Mouse (Mus musculus) layer of hippocampus, adult 9-11 months (tissue): ENCODE results near the gene Mettl16.
"Not testable (repeated sequence)": the region's sequence is repeated elsewhere in the genome, so short reads cannot be mapped to it uniquely, and the experiment has no call there.

ENCODE experiments used
- DNase-seq: peaks from one replicate; pipeline ENCODE4 v3.0.0; 2022

Gene Mettl16

GRCm38 (mm10) chr11:74792874-74793273, 22.2 kb downstream of the Mettl16 start:
- no peak for DNase-seq

- DNase-seq = no peak
Measured at GRCm38 (mm10) chr11:74800658-74801057, 30.0 kb downstream of the Mettl16 start.

DNA sequence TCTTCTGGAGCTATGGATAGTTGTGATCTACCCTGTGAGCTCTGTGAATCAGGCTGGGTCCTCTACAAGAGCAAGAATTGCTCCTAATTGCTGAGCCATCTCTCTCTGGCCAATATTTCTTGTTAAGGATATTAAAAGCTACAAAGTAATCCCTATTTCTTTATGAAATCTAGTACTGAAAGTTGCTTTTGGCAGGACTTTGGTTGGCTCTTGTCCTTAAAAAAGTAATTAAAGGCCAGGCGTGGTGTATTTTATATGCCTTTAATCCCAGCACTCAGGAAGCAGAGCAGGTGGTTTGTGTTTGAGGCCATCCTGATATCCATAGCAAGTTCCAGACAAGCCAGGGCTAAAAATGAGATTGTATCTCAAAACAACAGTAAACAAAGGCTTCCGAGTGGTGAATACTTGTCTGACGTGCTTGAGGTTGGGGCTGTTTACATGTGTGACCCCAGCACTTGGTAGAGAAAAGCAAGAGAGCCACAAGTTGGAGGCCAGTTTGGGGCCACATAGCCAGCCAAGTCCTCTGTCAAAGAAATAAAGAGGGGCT, 33.5 kb downstream of the Mettl16 start:
- DNase-seq = no peak

GRCm38 (mm10) chr11:74807246-74807882, 36.7 kb downstream of the Mettl16 start:
- no peak for DNase-seq

- no peak for DNase-seq
Measured at GRCm38 (mm10) chr11:74808251-74808853, 37.7 kb downstream of the Mettl16 start.

- DNase-seq = no peak
Measured at GRCm38 (mm10) chr11:74810134-74810533, 39.5 kb downstream of the Mettl16 start.

GRCm38 (mm10) chr11:74811027-74811426, 40.4 kb downstream of the Mettl16 start:
- not testable (repeated sequence) for DNase-seq

DNA sequence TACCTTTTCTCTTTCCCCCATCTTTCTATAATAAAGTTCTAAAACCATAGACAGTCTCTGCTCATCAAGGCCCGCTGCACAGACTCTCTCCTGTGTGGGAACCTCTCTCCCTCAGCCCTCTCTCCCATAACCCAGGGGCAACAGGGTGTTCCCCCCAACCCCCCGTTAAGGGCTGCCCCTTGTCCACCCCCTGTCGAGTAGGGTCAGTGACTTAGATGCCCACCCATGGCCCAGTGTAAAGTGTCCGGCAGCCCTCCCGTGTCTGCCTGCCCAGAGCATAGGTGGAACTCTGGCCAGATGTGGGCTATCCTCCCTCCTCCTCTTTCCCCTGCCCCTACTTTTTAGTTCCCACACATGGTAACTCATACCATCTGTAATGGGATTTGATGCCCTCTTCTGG, 40.9 kb downstream of the Mettl16 start:
- DNase-seq = no peak

GRCm38 (mm10) chr11:74815795-74816194, 45.2 kb downstream of the Mettl16 start:
- no peak for DNase-seq

DNA sequence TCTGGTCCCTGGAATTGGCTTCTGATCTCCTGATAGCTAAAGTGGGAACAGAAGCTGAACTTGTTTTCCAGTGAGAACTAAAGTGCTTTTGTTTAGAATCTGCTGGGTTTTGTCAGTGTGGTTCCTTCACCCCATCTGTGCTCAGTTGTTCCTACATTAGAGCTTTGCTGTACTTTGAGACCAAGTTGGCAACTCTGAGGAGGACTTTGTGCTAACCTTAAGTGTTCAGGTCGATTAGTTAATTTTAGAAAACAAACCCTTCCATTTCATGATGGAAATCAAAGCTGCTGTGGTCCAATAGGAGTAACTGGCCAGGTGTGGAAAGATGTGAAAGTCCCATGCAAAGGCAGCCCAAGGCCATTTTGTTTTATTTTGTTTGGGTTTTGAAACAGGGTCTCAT, 50.3 kb downstream of the Mettl16 start:
- no peak for DNase-seq

GRCm38 (mm10) chr11:74821463-74821862, 50.8 kb downstream of the Mettl16 start:
- DNase-seq = no peak

- DNase-seq = no peak
Measured at GRCm38 (mm10) chr11:74822746-74823440, 52.3 kb downstream of the Mettl16 start.

GRCm38 (mm10) chr11:74826151-74826550, 55.5 kb downstream of the Mettl16 start:
- DNase-seq = no peak

DNA sequence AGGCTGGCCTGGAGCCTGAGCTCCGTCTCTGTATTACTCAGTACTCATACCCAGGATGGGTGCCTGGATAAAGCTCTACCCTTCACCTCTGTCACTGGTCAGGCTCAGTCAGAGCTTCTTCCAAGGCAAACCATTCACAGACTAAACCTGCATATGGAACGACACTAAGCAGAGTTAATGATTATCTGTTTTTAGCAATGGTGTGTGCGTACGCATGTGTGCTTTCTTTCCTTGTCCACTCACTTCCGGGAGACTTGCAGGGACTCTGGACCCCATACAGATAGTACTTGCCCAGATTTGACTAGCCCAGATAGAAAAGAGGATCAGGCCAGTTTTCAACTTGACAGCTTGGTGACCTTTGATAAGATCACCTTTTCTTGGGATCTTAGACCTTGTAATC, 56.1 kb downstream of the Mettl16 start:
- no peak for DNase-seq

DNA sequence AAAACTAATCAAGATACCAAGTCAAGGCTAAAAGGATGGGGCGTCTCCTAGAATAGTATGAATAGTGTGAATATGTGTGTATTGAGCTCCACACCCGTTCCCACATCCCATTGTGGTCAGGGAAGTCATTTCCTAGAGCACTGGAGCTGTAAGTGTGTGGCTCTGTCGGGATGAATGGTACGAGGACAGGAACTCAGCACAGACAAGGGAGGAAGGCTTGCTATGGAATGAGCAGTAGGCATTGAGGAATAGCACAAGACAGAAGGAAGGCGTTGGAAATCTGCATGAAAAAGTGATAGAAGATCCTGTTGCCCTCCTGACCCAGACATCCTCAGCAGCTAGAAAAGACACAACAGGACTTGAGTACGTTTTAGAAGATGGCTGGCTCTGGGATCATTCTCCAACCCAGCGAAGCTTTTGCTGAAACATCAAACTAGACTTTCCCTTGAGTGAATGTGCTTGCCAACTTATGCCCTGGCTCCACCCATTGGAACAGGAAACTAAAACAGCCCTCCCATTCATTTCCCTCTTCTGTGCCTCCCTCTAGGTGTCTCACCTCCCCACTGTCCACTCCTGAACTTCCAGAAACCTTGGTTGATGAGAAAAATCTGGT, 57.3 kb downstream of the Mettl16 start:
- DNase-seq = no peak

- DNase-seq = no peak
Measured at GRCm38 (mm10) chr11:74828404-74828931, 57.8 kb downstream of the Mettl16 start.

DNA sequence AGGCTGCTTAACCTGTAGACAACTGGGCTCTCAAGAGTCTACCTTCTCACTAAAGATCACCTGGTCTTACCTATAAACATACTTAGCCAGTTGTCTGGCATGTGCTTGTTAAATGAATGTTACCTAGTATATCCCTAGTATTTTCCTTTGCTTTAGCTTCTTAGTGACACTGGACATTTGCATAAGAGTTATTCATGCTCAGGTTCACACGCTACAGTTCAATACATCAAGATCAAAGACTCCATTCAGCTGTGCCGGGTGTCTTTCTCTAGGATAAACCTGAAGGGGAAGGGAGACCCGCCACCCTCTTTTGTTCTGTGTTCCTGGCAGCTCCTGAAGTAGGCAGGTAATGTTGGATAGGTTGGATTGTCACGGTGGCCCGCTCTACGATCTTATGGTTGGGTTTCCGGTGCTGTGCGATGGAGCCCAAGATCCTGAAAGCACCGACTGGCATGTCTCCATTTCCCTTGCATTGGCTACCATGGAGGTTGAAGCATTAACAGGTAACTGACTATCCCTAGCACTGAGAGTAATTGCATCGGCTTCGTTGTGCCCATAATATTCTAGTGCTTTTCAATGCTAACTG, 58.4 kb downstream of the Mettl16 start:
- DNase-seq = no peak

DNA sequence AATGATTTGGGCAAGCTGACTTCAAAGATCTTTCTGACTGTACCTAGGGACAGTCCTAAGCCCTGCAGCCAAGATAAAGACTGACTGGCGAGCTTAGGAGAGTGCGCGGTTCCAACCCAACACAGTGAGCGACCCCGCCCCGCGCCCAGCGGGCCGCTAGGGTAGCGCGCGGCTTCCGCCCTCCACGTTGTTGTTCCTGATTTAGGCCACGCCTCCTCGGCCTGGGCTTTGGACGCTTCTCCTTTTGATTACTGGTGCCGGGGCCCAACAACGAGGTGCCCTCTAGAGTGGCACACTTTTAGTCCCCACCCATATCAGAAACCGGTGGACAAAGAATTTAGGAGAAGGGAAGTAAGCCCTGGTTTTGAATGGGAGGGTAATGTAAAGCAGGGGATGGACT, 59.2 kb downstream of the Mettl16 start:
- peak; percentile 85 for DNase-seq

GRCm38 (mm10) chr11:74830256-74831161, 59.9 kb downstream of the Mettl16 start, which contains the start of gene Mnt:
Gene Mnt, plus strand, starts transcription at chr11:74830920.
- peak; percentile 100 for DNase-seq

- peak; percentile 66 for DNase-seq
Measured at GRCm38 (mm10) chr11:74831191-74831605, 60.6 kb downstream of the Mettl16 start.

- DNase-seq = peak; percentile 98
Measured at GRCm38 (mm10) chr11:74831606-74832451, 61.2 kb downstream of the Mettl16 start.
